ENCODE assay signal across 9 mouse cellular contexts in the genomic region with DNA sequence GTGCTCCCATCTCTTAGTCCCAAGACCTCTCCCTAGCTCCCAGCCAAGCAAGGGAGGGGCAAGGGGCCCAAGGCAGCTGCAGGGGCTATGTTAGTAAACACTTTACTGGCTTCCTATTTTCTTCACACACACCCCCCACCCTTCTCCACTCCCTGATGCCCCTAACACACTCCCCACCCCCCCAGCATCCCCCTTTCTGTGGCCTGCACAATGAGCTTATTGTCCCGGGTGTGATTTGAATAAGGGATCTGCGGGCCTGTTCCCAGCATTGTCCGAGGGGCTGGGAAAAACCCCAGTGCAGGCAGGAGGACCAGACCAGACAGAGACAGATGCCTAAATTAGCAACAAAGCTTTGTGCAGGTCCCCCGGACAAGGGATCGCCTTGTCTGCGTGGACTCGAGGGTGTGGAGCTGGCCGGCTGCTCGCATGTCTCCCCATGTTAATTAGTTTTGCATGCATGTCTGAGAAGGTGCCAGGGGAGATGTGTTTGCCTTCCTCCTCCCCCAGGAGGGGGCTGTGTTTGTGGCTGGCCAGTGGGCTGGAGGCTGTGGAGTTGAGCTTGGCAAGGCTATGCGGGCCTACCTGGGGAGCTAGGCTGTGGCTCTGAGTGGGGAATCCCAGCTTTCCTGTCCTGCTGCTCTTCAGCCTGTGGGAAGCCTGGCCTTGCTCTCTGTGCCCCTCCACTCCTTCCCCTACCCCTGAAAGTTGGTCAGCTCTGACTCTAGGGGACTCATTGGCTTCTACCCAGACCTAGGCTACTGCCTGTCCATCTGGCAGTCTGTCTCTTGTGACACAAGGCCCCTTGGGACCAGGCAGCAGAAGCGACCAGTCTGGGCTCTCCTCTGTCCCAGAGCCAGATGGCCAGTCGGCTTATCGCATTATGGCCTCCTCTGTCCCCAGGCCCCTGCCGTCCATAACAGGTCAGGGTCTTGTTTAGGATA. TPM values are rescaled to one million over a fixed set of nuclear protein-coding genes. Genes with fewer than 3 reads are reported as not detected.
DNase-seq lines count a peak whose midpoint lies in the region; ATAC-seq and TF ChIP-seq lines count a peak whose summit lies in the region.
"Had no signal": no experiment of that assay in that cellular context is flagged by ENCODE, and none has a peak within 500 bp of the region (broad histone marks: within the 10 kb centered on the region; RNA-seq: fewer than 3 reads in every experiment).

No protein-coding gene starts in this region.

- peaks cover 21% of the 10 kb centered on the region for H3K4me1 ChIP-seq in cortical plate, adult 2 months (ENCODE audit: control insufficient read depth, insufficient read depth, low read length)
- H3K4me1 ChIP-seq in embryonic facial prominence, embryonic 12.5 days: peaks cover 10% of the 10 kb centered on the region; the same call in 1 of the 2 replicates
- peaks cover 52% of the 10 kb centered on the region for H3K4me1 ChIP-seq in hindbrain, embryonic 16.5 days (ENCODE audit: control insufficient read depth, insufficient read depth, low read depth, low read length)
- peaks cover 91% of the 10 kb centered on the region for H3K4me1 ChIP-seq in neural tube, embryonic 12.5 days

- DNase-seq in adrenal gland, adult 8-10 months: no peak
- DNase-seq in adrenal gland, adult 18-20 months (ENCODE audit: low spot score in 2 of 2): no peak
- no peak for DNase-seq in heart, adult 9 months (ENCODE audit: low spot score in 2 of 2)
- DNase-seq: lung, adult 18-20 months; spleen, adult 18-20 months had no signal

- 0 out of 2 replicates have a peak overlapping the region, but pooled peaks have one; percentile 7 for H3K9ac ChIP-seq in embryonic facial prominence, embryonic 12.5 days
- H3K9ac ChIP-seq in hindbrain, embryonic 16.5 days (ENCODE audit: low read depth, low read length): peak overlapping the region; percentile 51
- peak overlapping the region; percentile 56; the same call in 1 of the 2 replicates for H3K9ac ChIP-seq in neural tube, embryonic 12.5 days

- peak; percentile 62 for ATAC-seq in embryonic facial prominence, embryonic 12.5 days (ENCODE audit: insufficient number of reproducible peaks, insufficient read depth, low FRiP score, low TSS enrichment)
- ATAC-seq in hindbrain, embryonic 16.5 days: peak; percentile 85
- peak; percentile 86 for ATAC-seq in neural tube, embryonic 12.5 days (ENCODE audit: low FRiP score, low read depth)

- no peak for TF ChIP-seq POLR2A in cortical plate, adult 2 months (IDR thresholded peaks at IDR 0.05; ENCODE audit: extremely low read depth, insufficient read depth, low read length)

- no peaks in the 10 kb centered on the region for H3K36me3 ChIP-seq in embryonic facial prominence, embryonic 12.5 days
- H3K36me3 ChIP-seq in hindbrain, embryonic 16.5 days (ENCODE audit: control insufficient read depth, insufficient read depth, low read length): peaks cover 2% of the 10 kb centered on the region; the same call in 1 of the 2 replicates
- peaks cover 54% of the 10 kb centered on the region for H3K36me3 ChIP-seq in neural tube, embryonic 12.5 days

- TF ChIP-seq CTCF in cortical plate, adult 2 months (IDR thresholded peaks at IDR 0.05; ENCODE audit: extremely low read depth, insufficient read depth, low read length): no peak

- H3K4me2 ChIP-seq in embryonic facial prominence, embryonic 12.5 days (replicated peaks): no peak overlapping the region
- no peak overlapping the region for H3K4me2 ChIP-seq in hindbrain, embryonic 16.5 days (ENCODE audit: low read length)
- peak overlapping the region; percentile 32 for H3K4me2 ChIP-seq in neural tube, embryonic 12.5 days (replicated peaks)

- WGBS in embryonic facial prominence, embryonic 12.5 days: 17% methylated on average over 14 of the region's 14 CpGs
- whole genome bisulfite sequencing in hindbrain, embryonic 16.5 days: 10% methylated on average over 14 of the region's 14 CpGs
- WGBS in neural tube, embryonic 12.5 days: 9% methylated on average over 14 of the region's 14 CpGs

- H3K9me3 ChIP-seq in embryonic facial prominence, embryonic 12.5 days: no peaks in the 10 kb centered on the region
- H3K9me3 ChIP-seq in hindbrain, embryonic 16.5 days (ENCODE audit: control insufficient read depth, low read length): no peaks in the 10 kb centered on the region
- no peaks in the 10 kb centered on the region for H3K9me3 ChIP-seq in neural tube, embryonic 12.5 days

- H3K4me3 ChIP-seq in cortical plate, adult 2 months (ENCODE audit: insufficient read depth, low read length): no peak overlapping the region
- no peak overlapping the region for H3K4me3 ChIP-seq in embryonic facial prominence, embryonic 12.5 days
- H3K4me3 ChIP-seq in hindbrain, embryonic 16.5 days (ENCODE audit: low read length): no peak overlapping the region
- H3K4me3 ChIP-seq in neural tube, embryonic 12.5 days: no peak overlapping the region

- H3K27me3 ChIP-seq in embryonic facial prominence, embryonic 12.5 days: peaks cover 88% of the 10 kb centered on the region
- H3K27me3 ChIP-seq in hindbrain, embryonic 16.5 days (replicated peaks; ENCODE audit: control insufficient read depth, insufficient read depth, low read length): no peaks in the 10 kb centered on the region
- H3K27me3 ChIP-seq in neural tube, embryonic 12.5 days (replicated peaks): no peaks in the 10 kb centered on the region; the same call in 1 of the 2 replicates

- peak overlapping the region; percentile 16 for H3K27ac ChIP-seq in cortical plate, adult 2 months (ENCODE audit: insufficient read depth, low read length)
- 0 out of 2 replicates have a peak overlapping the region, but pooled peaks have one; percentile 8 for H3K27ac ChIP-seq in embryonic facial prominence, embryonic 12.5 days
- H3K27ac ChIP-seq in hindbrain, embryonic 16.5 days (ENCODE audit: low read depth, low read length): peak overlapping the region; percentile 83
- peak overlapping the region; percentile 99 for H3K27ac ChIP-seq in neural tube, embryonic 12.5 days

RNA-seq across cellular contexts. Expression of a gene that starts 59.8 kb away (rescaled TPM):
- 80.9 and 87.1 TPM in 2 replicates for polyA plus RNA-seq in cortical plate, adult 2 months (2012; rRNA removed)
- 42.3 and 42.5 TPM in 2 replicates for polyA plus RNA-seq in embryonic facial prominence, embryonic 12.5 days (2016; fragmentation: Nextera tagmentation; extraction: Ambion mirVana)
- 24.2 and 26.4 TPM in 2 replicates for polyA plus RNA-seq in hindbrain, embryonic 16.5 days (2015; fragmentation: Nextera tagmentation; extraction: Ambion mirVana)
- 45.6 and 48.5 TPM in 2 replicates for polyA plus RNA-seq in neural tube, embryonic 12.5 days (2016; fragmentation: Nextera tagmentation; extraction: Ambion mirVana)
- 10 to 100 TPM; 73.6 to 86.6 (median 84.0) TPM for total RNA-seq in adrenal gland, adult 8-10 months (2022)
- total RNA-seq in adrenal gland, adult 18-20 months (2021): 10 to 100 TPM; 63.5 to 79.3 TPM

Comparison
In these comparisons a context has a peak if more than half of its experiments do, and no peak if none do; other contexts are left out.
1. H3K27ac ChIP-seq: peak in every context shown above with its lines; median percentile 99 in neural tube, embryonic 12.5 days; 83 in hindbrain, embryonic 16.5 days; 16 in cortical plate, adult 2 months; 8 in embryonic facial prominence, embryonic 12.5 days.